Mouse (Mus musculus): ENCODE data around the gene Lyst.
"Not testable (repeated sequence)": the region's sequence is repeated elsewhere in the genome, so short reads cannot be mapped to it uniquely, and the experiment has no call there.

Gene Lyst

DNA sequence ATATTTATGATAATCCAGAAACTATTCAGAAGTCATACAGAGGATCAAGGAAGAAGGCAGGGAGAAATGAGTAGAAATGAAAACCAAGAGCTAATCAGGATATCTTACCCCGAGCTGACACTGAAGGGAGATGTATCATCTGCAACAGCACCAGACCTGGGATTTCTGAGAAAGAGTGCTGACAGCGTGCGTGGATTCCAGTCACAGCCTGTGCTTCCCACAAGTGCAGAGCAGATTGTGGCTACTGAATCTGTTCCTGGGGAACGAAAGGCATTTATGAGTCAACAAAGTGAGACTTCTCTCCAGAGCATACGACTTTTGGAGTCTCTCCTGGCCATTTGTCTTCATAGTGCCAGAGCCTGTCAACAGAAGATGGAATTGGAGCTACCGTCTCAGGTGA is 47.8 kb downstream of the Lyst start:
- DNase-seq, result no peak

DNA sequence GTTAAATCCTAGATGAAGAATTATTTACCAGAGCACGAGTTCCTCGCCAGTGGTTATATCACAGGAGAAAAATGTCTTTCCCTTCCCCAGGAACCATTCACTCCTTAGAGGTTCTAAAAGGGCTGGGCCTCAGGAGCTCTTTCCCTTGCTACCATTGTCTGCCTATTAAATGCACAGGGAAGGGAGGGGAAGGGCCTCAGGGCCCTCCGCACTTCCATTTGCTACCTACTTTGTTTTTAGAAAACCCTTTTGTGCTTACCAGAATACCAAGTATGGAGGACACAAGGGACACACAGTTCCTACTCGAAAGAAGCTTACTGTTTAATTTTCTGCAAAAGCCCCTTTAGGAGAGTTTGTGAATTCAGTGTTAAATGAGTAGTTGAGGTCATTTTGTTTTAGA is 48.5 kb downstream of the Lyst start:
- no peak for DNase-seq

- DNase-seq, result no peak
Measured at GRCm38 (mm10) chr13:13647296-13647695, 57.1 kb downstream of the Lyst start.

DNA sequence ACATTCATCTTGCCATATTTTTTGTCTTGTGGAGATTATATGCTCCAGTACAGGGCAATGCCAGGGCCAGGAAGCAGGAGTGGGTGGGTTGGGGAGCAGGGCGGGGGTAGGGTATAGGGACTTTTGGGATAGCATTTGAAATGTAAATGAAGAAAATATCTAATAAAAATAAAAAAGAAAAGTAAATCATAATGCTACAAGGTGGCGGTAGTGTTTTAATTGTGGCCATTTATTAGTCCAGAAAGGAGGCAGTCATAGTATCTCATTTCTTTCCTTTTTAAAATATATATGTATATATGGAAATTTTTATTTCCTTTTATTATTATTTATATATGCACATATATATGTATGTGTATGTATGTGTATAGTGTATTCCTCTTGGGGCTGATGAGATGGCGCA is 65.3 kb downstream of the Lyst start:
- no peak for DNase-seq

GRCm38 (mm10) chr13:13666103-13666502 is 75.9 kb downstream of the Lyst start:
- DNase-seq, result not testable (repeated sequence)

DNA sequence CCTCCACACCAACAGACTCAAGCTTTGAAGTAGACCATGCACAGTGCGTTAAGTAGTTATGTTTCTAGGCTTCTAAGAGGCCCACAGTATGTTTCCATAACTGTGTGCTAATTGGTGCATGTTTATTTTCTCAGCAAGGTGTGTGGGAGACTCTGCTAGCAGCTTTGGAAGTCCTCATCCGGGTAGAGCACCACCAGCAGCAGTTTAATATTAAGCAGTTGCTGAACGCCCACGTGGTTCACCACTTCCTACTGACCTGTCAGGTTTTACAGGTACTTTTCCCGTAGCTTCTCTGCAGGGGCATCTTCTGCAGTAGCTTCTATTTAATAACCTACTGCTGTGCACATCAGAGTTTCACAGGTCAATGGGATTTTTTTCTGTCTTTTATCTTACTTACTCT is 80.5 kb downstream of the Lyst start:
- DNase-seq, result no peak

- no peak for DNase-seq
Measured at GRCm38 (mm10) chr13:13671585-13672328, 81.6 kb downstream of the Lyst start.

GRCm38 (mm10) chr13:13674669-13675343 is 84.6 kb downstream of the Lyst start:
- no peak for DNase-seq

- DNase-seq, result no peak
Measured at GRCm38 (mm10) chr13:13677871-13678270, 87.7 kb downstream of the Lyst start.

GRCm38 (mm10) chr13:13681642-13682041 is 91.4 kb downstream of the Lyst start:
- no peak for DNase-seq

DNA sequence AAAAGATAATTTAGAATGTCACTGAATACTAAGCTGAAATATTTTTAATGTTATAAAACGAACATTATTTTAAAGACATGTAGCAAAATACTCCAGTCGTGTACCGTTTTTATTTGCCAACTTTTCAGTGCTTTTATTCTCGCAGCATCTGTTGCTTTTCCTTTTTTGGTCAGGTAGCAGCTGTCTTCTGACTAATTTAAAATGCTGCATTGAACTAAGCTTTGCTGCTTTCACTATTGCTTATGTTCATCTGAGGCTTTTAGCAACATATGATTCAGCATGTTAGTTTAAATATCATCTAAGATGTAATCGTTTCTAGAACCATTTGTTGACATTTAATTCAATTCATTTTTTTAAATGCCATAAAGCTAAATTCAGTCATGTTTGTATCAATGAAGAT is 113.3 kb downstream of the Lyst start:
- no peak for DNase-seq

DNA sequence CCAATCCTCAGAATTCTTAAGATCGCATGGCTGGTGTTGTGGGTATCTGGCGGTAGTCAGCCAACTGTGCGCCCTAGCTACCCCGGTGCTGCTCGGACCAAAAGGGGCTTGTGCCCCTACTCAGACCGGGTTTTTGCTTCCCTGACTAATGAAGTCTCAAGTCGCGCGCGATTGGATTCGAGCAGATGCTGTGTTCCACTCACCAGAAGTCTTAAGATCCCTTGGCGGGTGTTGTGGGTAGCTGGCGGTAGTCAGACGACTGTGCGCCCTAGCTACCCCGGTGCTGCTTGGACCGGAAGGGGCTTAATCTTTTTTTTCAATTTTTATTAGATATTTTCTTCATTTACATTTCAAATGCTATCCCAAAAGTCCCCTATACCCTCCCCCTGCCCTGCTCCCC is 131.2 kb downstream of the Lyst start:
- DNase-seq, result not testable (repeated sequence)

DNA sequence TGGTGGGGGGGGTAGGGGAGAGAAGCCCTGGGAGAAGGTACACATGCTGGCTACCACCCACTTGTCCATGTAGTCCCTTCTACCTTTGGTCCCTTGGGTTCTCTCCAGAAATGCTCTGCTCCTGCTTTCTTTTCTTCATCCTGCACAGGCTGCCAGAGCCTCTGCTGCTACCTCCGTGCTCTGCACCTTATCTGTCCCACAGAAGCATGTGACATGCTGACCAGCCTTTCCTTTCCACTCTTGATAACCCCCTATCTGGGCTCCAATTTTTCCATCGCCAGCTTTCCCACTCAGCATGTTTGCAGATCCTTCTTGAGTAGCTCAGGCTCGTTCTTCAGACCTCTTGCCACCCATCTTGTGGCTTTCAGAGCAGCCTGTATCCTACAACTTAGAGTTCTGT is 133.1 kb downstream of the Lyst start:
- no peak for DNase-seq

DNA sequence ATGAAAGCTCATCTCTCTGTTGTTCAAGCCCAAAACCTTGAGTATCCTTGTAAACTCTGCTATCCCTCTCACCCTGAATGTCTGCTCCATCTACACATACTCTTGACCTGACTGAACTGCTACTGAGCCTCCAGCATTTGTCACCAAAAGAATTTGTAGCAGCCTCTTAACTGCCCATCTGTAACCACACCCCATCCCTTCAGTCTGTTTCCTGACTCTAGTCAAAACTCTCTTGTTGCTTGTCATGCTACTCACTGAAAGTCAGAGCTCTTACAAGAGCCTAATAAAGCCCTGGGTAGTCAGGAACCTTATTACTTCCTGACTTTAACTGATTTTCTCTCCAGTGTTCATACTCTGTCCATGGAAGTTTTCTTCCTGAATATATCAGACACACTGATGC is 133.6 kb downstream of the Lyst start:
- no peak for DNase-seq

GRCm38 (mm10) chr13:13739232-13739631 is 149.0 kb downstream of the Lyst start:
- DNase-seq, result no peak

DNA sequence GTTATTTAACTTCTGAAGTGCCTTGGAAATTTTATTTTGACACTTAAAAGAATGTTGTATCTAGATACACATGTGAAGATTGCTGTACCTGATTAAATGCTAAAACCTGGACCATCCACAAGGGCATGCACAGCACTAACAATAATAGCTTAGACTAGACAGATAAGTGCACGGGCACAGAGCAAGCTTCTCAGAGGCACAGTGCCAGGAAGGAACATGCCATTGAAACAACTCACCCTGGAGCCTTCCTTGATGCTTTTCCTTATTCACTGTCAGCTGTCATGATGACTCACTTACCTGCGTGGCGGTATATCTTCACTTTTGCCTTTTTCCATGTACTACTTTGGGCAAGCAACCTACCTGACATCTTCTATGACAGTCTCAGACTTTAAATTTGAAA is 155.7 kb downstream of the Lyst start:
- no peak for DNase-seq

- DNase-seq, result no peak
Measured at GRCm38 (mm10) chr13:13775778-13776494, 185.7 kb downstream of the Lyst start.

GRCm38 (mm10) chr13:13777052-13777451 is 186.9 kb downstream of the Lyst start:
- DNase-seq, result no peak

GRCm38 (mm10) chr13:13777696-13778095 is 187.5 kb downstream of the Lyst start:
- no peak for DNase-seq

DNA sequence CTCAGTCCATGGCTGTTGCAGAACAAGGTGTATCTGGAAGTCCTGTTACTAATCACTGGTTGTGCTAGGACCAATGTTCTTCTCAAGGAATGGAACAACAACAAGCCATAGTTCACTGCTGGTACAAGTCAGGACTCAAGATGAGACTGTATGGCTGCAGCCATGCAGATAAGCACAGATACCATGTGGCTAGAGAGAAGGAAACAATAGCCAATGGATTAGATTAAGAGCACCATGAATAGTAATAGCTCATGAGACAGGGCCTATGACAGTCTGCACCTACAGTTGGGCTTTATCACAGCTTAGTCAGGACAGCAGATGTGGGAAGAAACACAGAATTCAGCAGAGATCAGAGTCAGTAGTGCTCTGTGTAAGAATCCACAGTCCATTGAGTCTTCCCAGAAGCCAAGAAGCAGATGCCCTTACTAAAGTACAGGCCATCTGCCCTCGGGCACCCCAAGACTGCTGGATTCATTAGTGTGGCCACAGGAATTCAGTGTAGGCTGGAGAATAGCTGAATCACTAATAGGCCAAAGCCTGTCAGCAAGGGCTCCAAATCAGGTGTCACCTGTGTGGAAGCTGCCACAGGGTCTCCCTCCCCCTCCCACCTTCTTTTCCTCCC is 188.8 kb downstream of the Lyst start:
- DNase-seq, result no peak

GRCm38 (mm10) chr13:13780271-13780670 is 190.1 kb downstream of the Lyst start:
- no peak for DNase-seq

DNA sequence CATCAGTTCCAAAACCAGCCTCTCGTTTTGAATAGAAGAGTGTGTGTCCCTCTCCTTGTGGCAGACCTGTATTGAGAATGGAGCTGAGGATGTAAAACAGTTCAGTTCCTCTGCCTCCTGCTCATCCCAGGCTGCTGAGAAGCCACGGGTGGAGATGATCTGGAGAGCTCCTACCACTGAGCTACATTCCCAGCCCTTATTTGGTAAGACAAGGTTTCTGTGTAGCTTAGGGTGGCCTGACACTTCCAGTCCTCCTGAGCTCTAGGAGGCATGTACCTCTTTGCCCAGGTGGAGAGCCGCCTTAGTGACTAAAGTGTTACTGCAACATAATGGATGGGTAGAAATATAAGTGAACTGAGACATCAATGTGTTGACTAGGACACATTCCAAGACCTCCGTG is 190.8 kb downstream of the Lyst start:
- no peak for DNase-seq

- no peak for DNase-seq
Measured at GRCm38 (mm10) chr13:13783296-13783695, 193.1 kb downstream of the Lyst start.
